Mouse (Mus musculus): ENCODE data around the gene Fam227a. TPM values are rescaled to one million over a fixed set of nuclear protein-coding genes. Genes with fewer than 3 reads are reported as not detected.
A peak's percentile ranks its signal among the peaks of the same experiment; 100 is the strongest.

Fam227a gene
- total and polyA plus RNA-seq, 2 experiments from 2014 or later = 2.1 to 8.4 TPM

GRCm38 (mm10) chr15:79689662-79690425 is 31.1 kb upstream of the Fam227a start:
- H3K27ac ChIP-seq = peak overlapping the region; percentile 65; the same call in 1 of the 2 replicates
- H3K4me2 ChIP-seq (ENCODE audit: low read depth, low read length) = peak overlapping the region; percentile 99
- WGBS = 17% methylated on average over 24 of the region's 24 CpGs
- DNase-seq (ENCODE audit: low spot score) = no peak
- H3K4me3 ChIP-seq (ENCODE audit: low read length) = peak overlapping the region; percentile 83
- TF ChIP-seq CTCF (IDR thresholded peaks at IDR 0.05; ENCODE audit: low read depth) = no peak
- peaks cover 19% of the 10 kb centered on the region for H3K4me1 ChIP-seq (ENCODE audit: insufficient read depth, low read length)
- H3K27me3 ChIP-seq (ENCODE audit: insufficient read depth, low read length) = no peaks in the 10 kb centered on the region
- H3K36me3 ChIP-seq (ENCODE audit: insufficient read depth, low read length) = no peaks in the 10 kb centered on the region
- no peak for ATAC-seq
- H3K9ac ChIP-seq (replicated peaks; ENCODE audit: low read length) = peak overlapping the region; percentile 31; the same call in 1 of the 2 replicates
- H3K9me3 ChIP-seq (ENCODE audit: low read length) = no peaks in the 10 kb centered on the region

- Histone ChIP-seq H3K27me3 (ENCODE audit: insufficient read depth, low read length) (no peaks in the 10 kb centered on the region), H3K4me2 (ENCODE audit: low read depth, low read length) (peak overlapping the region; percentile 79), H3K4me3 (ENCODE audit: low read length) (peak overlapping the region; percentile 93), H3K9me3 (ENCODE audit: low read length) (no peaks in the 10 kb centered on the region), H3K4me1 (ENCODE audit: insufficient read depth, low read length) (peaks cover 34% of the 10 kb centered on the region), H3K9ac (replicated peaks; ENCODE audit: low read length) (peak overlapping the region; percentile 92), H3K36me3 (ENCODE audit: insufficient read depth, low read length) (no peaks in the 10 kb centered on the region), H3K27ac (peak overlapping the region; percentile 94)
- DNase-seq (ENCODE audit: low spot score) = no peak
- no peak for TF ChIP-seq CTCF (IDR thresholded peaks at IDR 0.05; ENCODE audit: low read depth)
- 5% methylated on average over 8 of the region's 8 CpGs for WGBS
- no peak for ATAC-seq
Observed at GRCm38 (mm10) chr15:79688268-79688956, 29.7 kb upstream of the Fam227a start.

GRCm38 (mm10) chr15:79687646-79688267 is 29.0 kb upstream of the Fam227a start, which contains the start of gene Josd1:
Gene Josd1, minus strand, starts transcription at chr15:79687919.
- no peaks in the 10 kb centered on the region for H3K27me3 ChIP-seq (ENCODE audit: insufficient read depth, low read length)
- ATAC-seq (peak; percentile 71), DNase-seq (ENCODE audit: low spot score) (peak; percentile 95)
- TF ChIP-seq CTCF (IDR thresholded peaks at IDR 0.05; ENCODE audit: low read depth) = no peak
- H3K4me1 ChIP-seq (ENCODE audit: insufficient read depth, low read length) = peaks cover 38% of the 10 kb centered on the region
- peak within 1 kb of the TSS; percentile 94 for H3K27ac ChIP-seq
- no peaks in the 10 kb centered on the region for H3K36me3 ChIP-seq (ENCODE audit: insufficient read depth, low read length)
- peak within 1 kb of the TSS; percentile 79 for H3K4me2 ChIP-seq (ENCODE audit: low read depth, low read length)
- peak within 1 kb of the TSS; percentile 92 for H3K9ac ChIP-seq (replicated peaks; ENCODE audit: low read length)
- H3K4me3 ChIP-seq (ENCODE audit: low read length) = peak within 1 kb of the TSS; percentile 93
- H3K9me3 ChIP-seq (ENCODE audit: low read length) = no peaks in the 10 kb centered on the region
- 1% methylated on average over 72 of the region's 72 CpGs for WGBS

GRCm38 (mm10) chr15:79687175-79687574 is 28.4 kb upstream of the Fam227a start:
- H3K27ac ChIP-seq = peak overlapping the region; percentile 94
- peak overlapping the region; percentile 79 for H3K4me2 ChIP-seq (ENCODE audit: low read depth, low read length)
- no peaks in the 10 kb centered on the region for H3K36me3 ChIP-seq (ENCODE audit: insufficient read depth, low read length)
- no peak for TF ChIP-seq CTCF (IDR thresholded peaks at IDR 0.05; ENCODE audit: low read depth)
- WGBS = under 1% methylated on average over 31 of the region's 33 CpGs
- peak overlapping the region; percentile 92 for H3K9ac ChIP-seq (replicated peaks; ENCODE audit: low read length)
- DNase-seq (ENCODE audit: low spot score) (peak; percentile 58), ATAC-seq (no peak)
- H3K27me3 ChIP-seq (ENCODE audit: insufficient read depth, low read length) = no peaks in the 10 kb centered on the region
- H3K4me3 ChIP-seq (ENCODE audit: low read length) = peak overlapping the region; percentile 93
- no peaks in the 10 kb centered on the region for H3K9me3 ChIP-seq (ENCODE audit: low read length)
- H3K4me1 ChIP-seq (ENCODE audit: insufficient read depth, low read length) = peaks cover 38% of the 10 kb centered on the region

- Histone ChIP-seq H3K27me3 (ENCODE audit: insufficient read depth, low read length) (no peaks in the 10 kb centered on the region), H3K4me2 (ENCODE audit: low read depth, low read length) (peak overlapping the region; percentile 79), H3K9me3 (ENCODE audit: low read length) (no peaks in the 10 kb centered on the region), H3K4me1 (ENCODE audit: insufficient read depth, low read length) (peaks cover 34% of the 10 kb centered on the region), H3K36me3 (ENCODE audit: insufficient read depth, low read length) (no peaks in the 10 kb centered on the region), H3K27ac (no peak overlapping the region), H3K4me3 (ENCODE audit: low read length) (peak overlapping the region; percentile 93), H3K9ac (replicated peaks; ENCODE audit: low read length) (peak overlapping the region; percentile 92; the same call in 1 of the 2 replicates)
- no peak for TF ChIP-seq CTCF (IDR thresholded peaks at IDR 0.05; ENCODE audit: low read depth)
- DNase-seq (ENCODE audit: low spot score) (no peak), ATAC-seq (no peak)
- WGBS = 10% methylated on average over 15 of the region's 15 CpGs
Observed at GRCm38 (mm10) chr15:79686046-79686869, 27.5 kb upstream of the Fam227a start.

GRCm38 (mm10) chr15:79685141-79685641 is 26.4 kb upstream of the Fam227a start:
- Histone ChIP-seq H3K9ac (replicated peaks; ENCODE audit: low read length) (peak overlapping the region; percentile 42), H3K36me3 (ENCODE audit: insufficient read depth, low read length) (no peaks in the 10 kb centered on the region), H3K4me2 (ENCODE audit: low read depth, low read length) (peak overlapping the region; percentile 79), H3K9me3 (ENCODE audit: low read length) (no peaks in the 10 kb centered on the region), H3K27me3 (ENCODE audit: insufficient read depth, low read length) (no peaks in the 10 kb centered on the region), H3K4me1 (ENCODE audit: insufficient read depth, low read length) (peaks cover 34% of the 10 kb centered on the region), H3K4me3 (ENCODE audit: low read length) (peak overlapping the region; percentile 93), H3K27ac (no peak overlapping the region)
- no peak for DNase-seq (ENCODE audit: low spot score)
- no peak for TF ChIP-seq CTCF (IDR thresholded peaks at IDR 0.05; ENCODE audit: low read depth)
- no peak for ATAC-seq
- WGBS = 46% methylated on average over 6 of the region's 6 CpGs
